In genomic region chr3:127281390-127281789, GRCm38 (mm10) we compare ENCODE assay signal across 23 mouse cellular contexts.
DNase-seq lines count a peak whose midpoint lies in the region; ATAC-seq and TF ChIP-seq lines count a peak whose summit lies in the region.
"Had no signal": no experiment of that assay in that cellular context is flagged by ENCODE, and none has a peak within 500 bp of the region (broad histone marks: within the 10 kb centered on the region; RNA-seq: fewer than 3 reads in every experiment).

No protein-coding gene starts in this region.

- TF ChIP-seq EP300 in CH12.LX (IDR thresholded peaks at IDR 0.05; ENCODE audit: low read length) = no peak
- TF ChIP-seq EP300 in MEL (IDR thresholded peaks at IDR 0.05; ENCODE audit: low read depth in 1 of 2, low read length in 2 of 2) = no peak

- intact Hi-C loops in heart, postnatal 10 days (cut with DNase I) = no loop called here

- H3K27ac ChIP-seq in CH12.LX (ENCODE audit: insufficient read depth, low read depth) (no peak overlapping the region), ES-E14 (ENCODE audit: insufficient read depth, low read depth, low read length, poor library complexity, severe bottlenecking) (no peak overlapping the region), MEL (ENCODE audit: control insufficient read depth, low read depth, low read length) (no peak overlapping the region)

- in situ Hi-C loops in CH12.LX (cut with MboI; ENCODE audit: low pct_ligation_motif_present, low pct_unique_long_range_greater_than_20kb, low sequenced_read_pairs) = no loop called here
- in situ Hi-C loops in ES-E14 (cut with MboI; ENCODE audit: low sequenced_read_pairs in 2 of 2, unreplicated experiment in 2 of 2) = no loop called here

- no peak overlapping the region for H3K4me2 ChIP-seq in CH12.LX (ENCODE audit: insufficient read depth, low read depth, poor library complexity, severe bottlenecking)

- H3K9me3 ChIP-seq in CH12.LX (replicated peaks; ENCODE audit: low read length) = no peaks in the 10 kb centered on the region
- no peaks in the 10 kb centered on the region for H3K9me3 ChIP-seq in ES-E14 (ENCODE audit: control insufficient read depth, insufficient read depth, low read depth, low read length)
- no peaks in the 10 kb centered on the region for H3K9me3 ChIP-seq in MEL (replicated peaks; ENCODE audit: insufficient read depth, low read length)

- H3K36me3 ChIP-seq in CH12.LX (replicated peaks in 1 of 2; ENCODE audit: control insufficient read depth in 1 of 2, insufficient read depth in 1 of 2, low read length in 1 of 2) (no peaks in the 10 kb centered on the region), ES-E14 (ENCODE audit: control insufficient read depth, insufficient read depth, low read length, poor library complexity, severe bottlenecking) (no peaks in the 10 kb centered on the region), MEL (ENCODE audit: control insufficient read depth in 1 of 2, insufficient read depth in 2 of 2, low read length in 2 of 2) (no peaks in the 10 kb centered on the region)

- H3K9ac ChIP-seq in CH12.LX (ENCODE audit: insufficient read depth, low read depth) = no peak overlapping the region
- no peak overlapping the region for H3K9ac ChIP-seq in ES-E14 (ENCODE audit: insufficient read depth, low read depth, low read length, poor library complexity, severe bottlenecking)
- H3K9ac ChIP-seq in MEL (ENCODE audit: control insufficient read depth, low read depth, low read length, poor library complexity, severe bottlenecking) = no peak overlapping the region

- TF ChIP-seq POLR2A in CH12.LX (IDR thresholded peaks at IDR 0.05; ENCODE audit: low read depth, low read length) = no peak
- no peak for TF ChIP-seq POLR2A in MEL (IDR thresholded peaks at IDR 0.05; ENCODE audit: control insufficient read depth in 1 of 2, insufficient read depth in 1 of 2, low read depth in 1 of 2, low read length in 2 of 2, poor library complexity in 1 of 2)

- H3K4me3 ChIP-seq in CH12.LX (replicated peaks in 1 of 3; ENCODE audit: low read depth in 2 of 3, low read length in 2 of 3, poor library complexity in 1 of 3) (no peak overlapping the region), ES-E14 (ENCODE audit: insufficient read depth in 1 of 2, low read depth in 1 of 2, low read length in 2 of 2, poor library complexity in 1 of 2, severe bottlenecking in 1 of 2) (no peak overlapping the region), MEL (ENCODE audit: control insufficient read depth in 1 of 2, insufficient read depth in 1 of 2, low read depth in 2 of 2, low read length in 2 of 2) (no peak overlapping the region)

- TF ChIP-seq CTCF in CH12.LX (conservative IDR thresholded peaks at IDR 0.05 in 1 of 2, IDR thresholded peaks at IDR 0.05 in 1 of 2; ENCODE audit: low read depth in 2 of 2, low read length in 2 of 2) = no peak
- no peak for TF ChIP-seq CTCF in MEL (IDR thresholded peaks at IDR 0.05 in 2 of 3, conservative IDR thresholded peaks at IDR 0.05 in 1 of 3; ENCODE audit: control insufficient read depth in 1 of 3, insufficient read depth in 1 of 3, low read depth in 2 of 3, low read length in 3 of 3, poor library complexity in 1 of 3, severe bottlenecking in 1 of 3)

- dilution Hi-C loops in CH12.LX (cut with MboI; ENCODE audit: extremely low pct_ligation_motif_present, extremely low pct_unique_long_range_greater_than_20kb, low sequenced_read_pairs) = no loop called here

- DNase-seq in CH12.LX (ENCODE audit: extremely low read depth) (no peak), ES-E14 (ENCODE audit: low read depth, low spot score) (no peak), MEL (ENCODE audit: low read depth, low spot score) (no peak)
- no peak for DNase-seq in ovary, postnatal 14 days (ENCODE audit: low spot score)
- no peak for DNase-seq in heart, postnatal 10 days
- DNase-seq: adrenal gland, adult 2 months; adrenal gland, adult 8-10 months; adrenal gland, postnatal 10 days; adrenal gland, postnatal 14 days; adrenal gland, postnatal 25 days; adrenal gland, postnatal 36 days; B cell, adult 2 months; cerebellum, adult 11 months; cerebellum, adult 11-12 months; cerebellum, adult 18-20 months; cerebellum, adult 2 months; cerebellum, adult 8-10 months; cerebellum, adult 9-10 months; cerebellum, adult 9-11 months had no signal

- no peak for ATAC-seq in cerebellum, adult (ENCODE audit: insufficient number of reproducible peaks, low FRiP score, low TSS enrichment)
- ATAC-seq: activated CD4-positive, CD25-positive, alpha-beta regulatory T cell, adult 4 months; CD4-positive, CD25-positive, alpha-beta regulatory T cell, adult 4 months; Patski had no signal

- no peak for TF ChIP-seq RAD21 in CH12.LX (IDR thresholded peaks at IDR 0.05; ENCODE audit: low read depth, low read length)
- TF ChIP-seq RAD21 in MEL (IDR thresholded peaks at IDR 0.05; ENCODE audit: low read depth, low read length) = no peak

- H3K27me3 ChIP-seq in CH12.LX (replicated peaks) = no peaks in the 10 kb centered on the region
- no peaks in the 10 kb centered on the region for H3K27me3 ChIP-seq in MEL (ENCODE audit: control insufficient read depth in 1 of 2, insufficient read depth in 2 of 2, low read length in 2 of 2)
- H3K27me3 ChIP-seq: Patski had no signal

- no peaks in the 10 kb centered on the region for H3K79me2 ChIP-seq in CH12.LX (replicated peaks; ENCODE audit: control insufficient read depth, extremely low read depth, insufficient read depth, poor library complexity, severe bottlenecking)
- H3K79me2 ChIP-seq in MEL (ENCODE audit: control insufficient read depth, insufficient read depth, low read length, poor library complexity) = no peaks in the 10 kb centered on the region

- H3K4me1 ChIP-seq in CH12.LX (ENCODE audit: control insufficient read depth in 1 of 2, insufficient read depth in 2 of 2) (no peaks in the 10 kb centered on the region; a peak in 1 of 4 replicates), ES-E14 (ENCODE audit: control insufficient read depth in 2 of 2, insufficient read depth in 2 of 2, low read length in 2 of 2, poor library complexity in 1 of 2) (no peaks in the 10 kb centered on the region), MEL (ENCODE audit: control insufficient read depth in 1 of 2, insufficient read depth in 2 of 2, low read length in 2 of 2) (no peaks in the 10 kb centered on the region)

TF ChIP-seq in CH12.LX, 34 proteins besides CTCF, POLR2A, EP300 and RAD21:
- TF ChIP-seq TCF12 (IDR thresholded peaks at IDR 0.05; ENCODE audit: low read depth, low read length) (no peak), NELFE (IDR thresholded peaks at IDR 0.05; ENCODE audit: low read depth, low read length) (no peak), ETS1 (conservative IDR thresholded peaks at IDR 0.05; ENCODE audit: low read depth, low read length) (no peak), MAX (IDR thresholded peaks at IDR 0.05; ENCODE audit: low read length) (no peak), MAFK (IDR thresholded peaks at IDR 0.05; ENCODE audit: insufficient replicate concordance, low read length) (peak; percentile 98), TBP (conservative IDR thresholded peaks at IDR 0.05; ENCODE audit: low read depth, low read length) (no peak)

TF ChIP-seq in ES-E14, 5 proteins besides CTCF, POLR2A, EP300 and RAD21:
- no peak for TF ChIP-seq HCFC1 (IDR thresholded peaks at IDR 0.05; ENCODE audit: borderline replicate concordance, insufficient read depth, low read length)
- TF ChIP-seq MAFK (IDR thresholded peaks at IDR 0.05; ENCODE audit: insufficient read depth, low read depth, low read length) = peak; percentile 97

TF ChIP-seq in MEL, 35 proteins besides CTCF, POLR2A, EP300 and RAD21:
- TF ChIP-seq JUND (IDR thresholded peaks at IDR 0.05; ENCODE audit: low read depth, low read length) (no peak), HCFC1 (IDR thresholded peaks at IDR 0.05; ENCODE audit: low read depth, low read length) (no peak), ZMIZ1 (IDR thresholded peaks at IDR 0.05; ENCODE audit: low read depth, low read length) (no peak), MAFK (IDR thresholded peaks at IDR 0.05; ENCODE audit: borderline replicate concordance, low read depth, low read length) (peak; percentile 91), POLR2AphosphoS2 (IDR thresholded peaks at IDR 0.05; ENCODE audit: low read length) (no peak), SIN3A (IDR thresholded peaks at IDR 0.05; ENCODE audit: low read length) (no peak), GABPA (IDR thresholded peaks at IDR 0.05; ENCODE audit: low read depth, low read length) (no peak), NELFE (IDR thresholded peaks at IDR 0.05; ENCODE audit: low read depth, low read length) (no peak)
TF ChIP-seq in MEL: peak in this region for 1.

Comparison
In these comparisons a context has a peak if more than half of its experiments do, and no peak if none do; other contexts are left out.
1. Of the 35 proteins assayed by ChIP-seq in both MEL and CH12.LX: peak only in MEL: none; only in CH12.LX: none; in both: MAFK; in neither: 34.